Mouse (Mus musculus) kidney, postnatal 25 days (tissue): ENCODE data around the gene Tfr2.

Source experiments
- DNase-seq, 2 experiments: peaks; one replicate each; pipeline ENCODE4 v3.0.0; 2021; ENCODE audit warnings: mixed read lengths in 2 of 2

Gene Tfr2

DNA sequence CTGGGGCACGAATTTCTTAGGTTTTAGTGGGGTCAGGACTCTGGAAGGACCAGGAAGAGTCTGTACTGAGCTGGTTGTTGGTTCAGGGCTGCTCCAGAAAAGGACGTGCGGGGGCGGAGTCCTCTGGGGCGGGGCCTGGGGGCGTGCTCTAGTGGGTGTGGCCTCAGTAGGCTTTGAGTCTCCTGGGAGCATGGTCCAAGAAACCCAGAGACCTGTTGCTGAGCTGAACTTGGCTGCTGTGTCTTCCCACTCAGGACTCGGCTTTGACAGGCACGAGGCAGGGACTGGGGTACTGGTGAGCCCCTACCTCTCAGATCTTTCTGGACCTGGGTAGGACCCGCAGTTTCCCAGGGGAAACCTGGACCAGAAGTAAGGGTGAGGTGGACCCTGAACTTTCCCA lies at the start of gene Tfr2:
Gene Tfr2, plus strand, starts transcription at position 176 of the 400 bp plus-strand sequence.
- DNase-seq: peak; percentile 60 to 77

DNA sequence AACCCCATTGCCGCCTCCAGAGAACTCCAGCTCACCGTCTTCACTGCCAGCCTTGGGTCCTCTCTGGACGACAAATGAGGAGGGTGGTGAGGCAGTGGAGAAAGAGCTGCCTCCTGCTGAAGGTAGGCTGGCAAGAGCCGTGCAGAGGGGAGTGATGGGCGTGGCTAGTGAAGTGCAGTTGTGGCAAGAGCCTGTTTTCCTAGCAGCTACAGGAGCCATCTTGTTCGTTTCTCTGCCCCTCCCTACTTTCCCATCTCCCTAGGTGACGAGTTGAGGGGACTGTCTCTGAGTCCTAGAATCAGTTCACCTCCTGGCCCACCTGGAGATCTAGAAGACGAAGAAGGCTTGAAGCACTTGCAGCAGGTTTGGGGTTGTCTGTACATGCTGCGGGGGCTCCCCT lies 47.8 kb upstream of the Tfr2 start:
- no peak for DNase-seq

- no peak for DNase-seq
Measured at GRCm38 (mm10) chr5:137522711-137523110, 46.9 kb upstream of the Tfr2 start.

DNA sequence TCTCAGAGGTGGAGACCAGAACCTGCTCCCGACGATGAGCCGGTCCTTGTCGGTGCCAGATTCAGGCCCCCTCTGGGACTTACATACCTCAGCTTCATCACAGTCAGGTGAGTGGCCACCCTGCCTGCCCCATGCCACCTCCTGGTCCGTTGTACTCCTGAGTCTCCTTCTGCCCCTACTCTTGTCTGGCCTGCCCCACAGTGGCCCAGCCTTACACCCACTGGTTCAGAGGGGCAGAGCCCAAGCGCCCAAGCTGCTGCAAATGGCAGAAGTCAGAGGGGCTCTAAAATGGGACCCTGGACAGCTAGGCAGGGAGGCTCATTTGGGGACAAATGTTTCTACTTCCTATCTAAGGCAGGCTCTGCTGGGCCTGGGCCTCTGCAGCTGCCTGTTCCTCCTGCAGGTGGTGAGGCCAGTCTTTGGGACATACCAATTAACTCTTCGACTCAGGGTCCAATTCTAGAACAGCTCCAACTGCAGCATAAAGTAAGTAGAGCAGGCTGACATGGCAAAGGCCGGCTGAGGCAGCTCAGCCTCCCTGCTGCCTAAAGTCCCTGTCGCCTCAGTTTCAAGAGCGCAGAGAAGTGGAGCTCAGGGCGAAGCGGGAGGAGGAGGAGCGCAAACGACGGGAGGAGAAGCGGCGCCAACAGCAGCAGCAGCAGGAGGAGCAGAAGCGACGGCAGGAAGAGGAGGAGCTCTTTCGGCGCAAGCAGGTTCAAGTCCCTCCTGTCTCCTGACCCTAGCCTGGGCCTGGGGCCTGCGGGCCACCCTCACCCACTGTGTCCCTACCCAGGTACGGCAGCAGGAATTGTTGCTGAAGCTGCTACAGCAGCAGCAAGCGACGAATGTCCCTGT lies 46.0 kb upstream of the Tfr2 start:
- DNase-seq: peak in 1 of 2 experiments; percentile 37

GRCm38 (mm10) chr5:137524251-137524515 lies 45.5 kb upstream of the Tfr2 start:
- no peak for DNase-seq

- peak in 1 of 2 experiments; percentile 40 for DNase-seq
Measured at GRCm38 (mm10) chr5:137524671-137525070, 45.0 kb upstream of the Tfr2 start.

DNA sequence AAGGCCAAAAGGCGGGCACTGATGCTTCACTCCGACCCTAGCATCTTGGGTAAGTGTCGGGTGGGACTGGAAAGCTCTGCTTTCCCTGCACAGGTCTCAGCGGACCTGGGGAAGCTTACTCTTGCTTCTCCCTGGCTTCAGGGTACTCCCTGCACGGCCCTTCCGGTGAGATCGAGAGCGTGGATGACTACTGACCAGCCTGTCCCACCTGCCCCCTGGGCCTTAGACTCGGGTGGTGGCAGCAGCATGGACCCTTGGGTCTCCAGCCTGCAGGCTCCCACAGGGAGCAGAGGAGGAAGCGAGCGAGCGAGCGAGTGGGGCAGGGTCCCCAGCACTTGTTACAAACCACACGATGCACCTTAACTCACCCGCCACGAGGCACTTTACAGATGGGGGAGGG lies 44.1 kb upstream of the Tfr2 start:
- peak in 1 of 2 experiments; percentile 31 for DNase-seq

DNA sequence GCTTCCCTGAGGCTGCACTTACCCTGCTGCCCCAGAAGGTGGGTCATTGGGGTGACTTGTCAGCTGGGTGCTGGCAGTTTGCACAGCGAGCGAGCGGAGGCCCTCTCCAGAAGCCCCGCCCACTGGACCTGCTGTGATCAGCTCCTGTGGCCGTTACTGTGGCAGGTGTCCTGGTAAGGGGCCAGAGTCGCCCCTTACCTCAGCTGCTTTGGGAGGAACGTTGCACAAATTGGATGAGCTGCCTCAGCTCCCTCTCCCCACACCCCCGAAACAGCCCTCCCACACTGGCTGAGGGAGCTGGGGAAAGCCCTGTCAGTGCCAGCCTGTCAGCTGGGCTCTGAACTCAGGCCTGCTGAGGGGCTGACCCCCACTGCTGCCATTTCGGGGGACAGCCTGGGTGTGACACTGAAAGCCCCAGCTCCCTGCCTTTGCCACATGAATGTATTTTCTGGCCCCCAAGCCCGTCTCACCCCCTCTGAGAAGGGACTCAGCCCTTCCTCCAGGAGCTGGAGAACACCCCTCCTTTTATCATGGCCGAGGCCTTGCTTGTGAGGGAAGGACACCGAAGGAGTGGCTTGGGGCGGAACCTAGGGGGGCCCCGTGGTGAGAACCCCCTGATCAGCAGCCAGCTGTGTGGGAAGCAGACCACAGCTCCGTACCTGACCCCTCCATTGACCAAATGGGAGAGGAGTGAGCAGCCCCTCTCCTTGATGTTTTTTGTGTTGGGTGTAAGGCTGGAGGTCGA lies 43.3 kb upstream of the Tfr2 start:
- DNase-seq: peak; percentile 66 to 83

- DNase-seq: peak in 1 of 2 experiments; percentile 41
Measured at GRCm38 (mm10) chr5:137527413-137527812, 42.2 kb upstream of the Tfr2 start.

- no peak for DNase-seq
Measured at GRCm38 (mm10) chr5:137528247-137528968, 41.2 kb upstream of the Tfr2 start.

GRCm38 (mm10) chr5:137529221-137529995 lies 40.2 kb upstream of the Tfr2 start:
- DNase-seq: no peak

GRCm38 (mm10) chr5:137530075-137530474 lies 39.6 kb upstream of the Tfr2 start:
- no peak for DNase-seq

- DNase-seq: peak; percentile 73 to 86
Measured at GRCm38 (mm10) chr5:137530588-137531413, 38.8 kb upstream of the Tfr2 start.

GRCm38 (mm10) chr5:137531414-137532130 lies 38.1 kb upstream of the Tfr2 start:
- DNase-seq: peak; percentile 61 to 80

- DNase-seq: peak in 1 of 2 experiments; percentile 52
Measured at GRCm38 (mm10) chr5:137532131-137532807, 37.4 kb upstream of the Tfr2 start.

DNA sequence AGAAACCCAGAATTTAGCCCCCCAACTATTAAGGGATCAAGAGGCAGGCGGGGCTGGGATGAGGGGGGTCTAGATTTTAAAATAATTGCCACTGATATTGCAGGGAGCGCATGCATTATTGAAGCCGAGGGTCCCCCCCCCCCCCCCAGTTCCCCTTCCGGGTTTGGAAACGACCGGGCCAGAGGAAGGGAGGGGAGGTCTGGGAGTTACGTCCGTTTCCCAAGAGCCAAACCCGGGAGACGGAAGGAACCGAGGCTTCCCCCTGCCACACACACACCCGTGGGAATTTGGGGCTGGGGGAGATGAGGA lies 36.9 kb upstream of the Tfr2 start:
- DNase-seq: no peak

DNA sequence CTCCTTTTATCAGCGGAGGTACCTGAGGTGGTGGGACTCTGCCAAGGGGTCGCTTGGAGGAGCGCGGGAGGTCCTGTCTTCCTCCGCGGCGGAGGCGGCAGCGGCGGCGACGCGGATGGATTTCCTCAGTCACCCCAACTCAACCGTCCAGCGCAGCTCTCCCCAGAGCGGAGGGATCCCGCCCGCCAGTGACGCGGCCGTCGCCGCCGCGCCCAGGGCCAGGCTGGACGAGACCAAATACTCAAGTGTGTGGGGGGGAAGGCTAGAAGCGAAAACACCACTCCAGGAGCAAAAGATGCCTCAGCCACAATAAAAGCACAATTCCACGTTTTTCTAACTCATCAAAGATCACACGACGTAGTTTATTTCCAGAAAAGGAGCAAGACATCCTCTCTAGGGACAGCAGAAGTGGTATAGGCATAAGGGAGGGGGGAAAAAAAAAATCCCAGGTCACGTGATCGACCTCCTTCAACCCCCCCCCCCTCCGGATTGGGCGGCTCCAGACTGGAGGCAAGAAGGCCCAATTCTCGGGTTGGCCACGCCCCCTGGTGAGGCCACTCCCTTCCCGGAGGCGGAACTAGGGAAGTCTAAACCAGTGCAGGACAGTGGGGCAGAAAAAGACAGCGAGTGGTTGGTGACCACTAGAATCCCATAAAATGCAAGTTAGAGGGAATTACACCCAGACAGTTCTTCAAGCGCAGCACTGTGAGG lies 36.4 kb upstream of the Tfr2 start, which contains the start of the genes Epo and Gnb2:
Gene Epo, minus strand, starts transcription at position 126 of the 711 bp plus-strand sequence.
Gene Gnb2, minus strand, starts transcription at position 394 of the 711 bp plus-strand sequence.
- peak; percentile 99 to 100 for DNase-seq

- no peak for DNase-seq
Measured at GRCm38 (mm10) chr5:137534762-137535161, 34.9 kb upstream of the Tfr2 start.

DNA sequence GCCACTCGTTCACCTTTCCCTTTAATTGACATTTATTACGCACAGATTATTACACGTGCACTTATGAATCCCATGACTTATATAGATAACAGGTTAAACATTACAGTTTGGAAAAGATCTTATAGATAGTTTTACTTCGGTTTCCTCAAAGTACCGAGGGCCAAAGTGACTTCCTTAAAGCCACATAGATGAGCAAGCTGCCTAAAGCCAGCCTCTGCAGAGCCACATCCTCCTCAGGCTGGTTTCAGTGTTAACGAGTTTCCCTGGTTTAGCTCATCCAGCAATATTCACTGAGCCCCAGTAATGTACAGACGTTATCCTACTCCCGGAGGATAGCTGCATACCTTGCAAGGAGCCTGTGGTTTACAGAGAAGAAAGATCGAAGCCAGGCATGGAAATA lies 34.3 kb upstream of the Tfr2 start:
- DNase-seq: no peak

- no peak for DNase-seq
Measured at GRCm38 (mm10) chr5:137537461-137537860, 32.2 kb upstream of the Tfr2 start.
